Mouse (Mus musculus) bone marrow, adult 2 months (tissue): ENCODE measurements around the gene Itsn1.

Source experiments
- CTCF ChIP-seq: fragments of 200-500 bp; IDR thresholded peaks from 2 replicates; pipeline ENCODE4 v1.5.1; 2011; ENCODE audit warnings: low read length, control low read depth; ENCODE audit not compliant: control insufficient read depth, insufficient read depth
- POLR2A ChIP-seq: fragments of 200-500 bp; IDR thresholded peaks from 2 replicates; pipeline ENCODE4 v1.6.1; 2011; ENCODE audit warnings: low read depth, mild to moderate bottlenecking, control low read depth, low read length, borderline replicate concordance; ENCODE audit not compliant: control insufficient read depth

- TF ChIP-seq CTCF (no peak), POLR2A (peak; percentile 74; the same call in 1 of the 2 replicates)
Measured at GRCm38 (mm10) chr16:91729066-91729482, at the start of gene Itsn1.
